Mouse (Mus musculus) E14TG2a.4 (cell line): ENCODE results near the gene Stx8.

Experiments used
- CTCF ChIP-seq: conservative IDR thresholded peaks from 2 replicates; pipeline ENCODE4 v1.5.1; 2014; ENCODE audit warnings: low read length
- POU5F1 ChIP-seq: IDR thresholded peaks from 2 replicates; pipeline ENCODE4 v1.6.1; 2014; ENCODE audit warnings: low read length, borderline replicate concordance

DNA sequence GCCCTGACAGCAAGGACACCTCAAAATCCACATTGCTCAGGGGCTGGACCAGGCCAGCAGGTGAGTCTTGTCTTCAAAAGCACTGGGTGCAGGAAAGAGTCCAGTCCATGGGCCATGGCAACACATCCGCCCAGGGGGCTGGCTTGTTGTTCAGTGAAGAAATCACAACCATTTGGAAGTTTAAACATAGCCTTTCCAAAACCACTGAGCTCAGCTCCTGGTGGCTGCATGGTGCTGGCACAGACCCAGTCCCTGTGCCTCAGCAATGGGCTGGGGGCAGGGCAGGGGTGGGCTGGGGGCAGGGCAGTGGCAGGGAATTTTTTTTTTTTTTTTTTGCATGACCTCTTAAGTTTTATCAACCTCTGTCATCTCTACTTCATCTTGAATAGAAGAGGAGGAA, 242.6 kb downstream of the Stx8 start:
- TF ChIP-seq CTCF (no peak), POU5F1 (no peak)
